Mouse (Mus musculus): ENCODE data around the gene Hoxd10. TPM values are rescaled to one million over a fixed set of nuclear protein-coding genes. Genes with fewer than 3 reads are reported as not detected.

The Hoxd10 gene
- polyA plus RNA-seq, 1 experiment = not detected

DNA sequence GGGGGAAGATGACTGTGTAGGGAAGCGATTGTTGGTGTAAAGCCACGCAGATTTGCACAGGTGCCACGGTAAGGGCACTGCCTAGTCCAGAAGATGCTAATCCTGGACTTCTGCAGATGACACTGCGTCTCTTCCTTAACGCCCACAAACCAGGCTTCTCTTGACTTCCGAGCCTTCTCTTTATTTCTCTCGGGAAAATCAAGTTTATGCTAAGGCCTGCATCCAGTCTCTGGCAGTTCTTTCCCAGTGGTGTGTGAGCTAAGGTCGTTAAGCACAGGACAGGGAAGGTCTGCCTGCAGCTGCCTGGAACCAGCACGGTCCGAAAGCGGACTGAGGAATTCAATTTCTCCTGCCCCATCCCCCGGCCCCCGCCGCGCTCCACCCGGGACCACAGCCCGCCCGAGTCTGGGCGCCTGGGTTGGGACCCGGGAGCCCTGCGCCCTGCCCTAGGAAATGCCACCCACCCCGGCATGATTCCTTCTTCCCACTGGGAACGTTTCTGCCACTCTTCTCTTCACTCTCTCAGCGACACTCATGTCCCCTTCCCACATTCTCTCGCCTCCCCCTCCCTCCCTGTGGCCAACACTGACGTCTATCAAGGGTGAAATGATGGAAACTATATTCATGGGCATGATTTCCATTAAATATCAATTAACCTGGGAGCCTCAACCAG is 12.1 kb downstream of the Hoxd10 start:
- H3K4me1 ChIP-seq (ENCODE audit: control insufficient read depth, insufficient read depth, low read length) = 0 out of 2 replicates have a peak, but pooled peaks cover 3% of the 10 kb centered on the region
- TF ChIP-seq CTCF (IDR thresholded peaks at IDR 0.05; ENCODE audit: insufficient read depth, low read depth, low read length) = no peak
- no peak for TF ChIP-seq POLR2A (IDR thresholded peaks at IDR 0.05; ENCODE audit: insufficient read depth, low read depth, low read length)
- WGBS = 4% methylated on average over 26 of the region's 26 CpGs
- no peak overlapping the region for H3K4me3 ChIP-seq (ENCODE audit: insufficient read depth, low read depth, low read length)
- no peak overlapping the region for H3K27ac ChIP-seq (ENCODE audit: insufficient read depth, low read depth, low read length)

- Histone ChIP-seq H3K4me1 (ENCODE audit: control insufficient read depth, insufficient read depth, low read length) (0 out of 2 replicates have a peak, but pooled peaks cover 3% of the 10 kb centered on the region), H3K4me3 (ENCODE audit: insufficient read depth, low read depth, low read length) (peak within 1 kb of the TSS; percentile 13; the same call in 1 of the 2 replicates), H3K27ac (ENCODE audit: insufficient read depth, low read depth, low read length) (no peak within 1 kb of the TSS)
- WGBS = 2% methylated on average over 48 of the region's 52 CpGs
- TF ChIP-seq CTCF (IDR thresholded peaks at IDR 0.05; ENCODE audit: insufficient read depth, low read depth, low read length) (no peak), POLR2A (IDR thresholded peaks at IDR 0.05; ENCODE audit: insufficient read depth, low read depth, low read length) (no peak)
Observed at GRCm38 (mm10) chr2:74704393-74704998, 12.8 kb downstream of the Hoxd10 start, which contains the start of gene Hoxd8. Gene Hoxd8 (plus strand): TSS chr2:74704615.

GRCm38 (mm10) chr2:74704999-74705466 is 13.3 kb downstream of the Hoxd10 start:
- Histone ChIP-seq H3K4me3 (ENCODE audit: insufficient read depth, low read depth, low read length) (peak overlapping the region; percentile 13; the same call in 1 of the 2 replicates), H3K27ac (ENCODE audit: insufficient read depth, low read depth, low read length) (no peak overlapping the region), H3K4me1 (ENCODE audit: control insufficient read depth, insufficient read depth, low read length) (0 out of 2 replicates have a peak, but pooled peaks cover 3% of the 10 kb centered on the region)
- TF ChIP-seq CTCF (IDR thresholded peaks at IDR 0.05; ENCODE audit: insufficient read depth, low read depth, low read length) = no peak
- no peak for TF ChIP-seq POLR2A (IDR thresholded peaks at IDR 0.05; ENCODE audit: insufficient read depth, low read depth, low read length)
- WGBS = 5% methylated on average over 60 of the region's 66 CpGs

DNA sequence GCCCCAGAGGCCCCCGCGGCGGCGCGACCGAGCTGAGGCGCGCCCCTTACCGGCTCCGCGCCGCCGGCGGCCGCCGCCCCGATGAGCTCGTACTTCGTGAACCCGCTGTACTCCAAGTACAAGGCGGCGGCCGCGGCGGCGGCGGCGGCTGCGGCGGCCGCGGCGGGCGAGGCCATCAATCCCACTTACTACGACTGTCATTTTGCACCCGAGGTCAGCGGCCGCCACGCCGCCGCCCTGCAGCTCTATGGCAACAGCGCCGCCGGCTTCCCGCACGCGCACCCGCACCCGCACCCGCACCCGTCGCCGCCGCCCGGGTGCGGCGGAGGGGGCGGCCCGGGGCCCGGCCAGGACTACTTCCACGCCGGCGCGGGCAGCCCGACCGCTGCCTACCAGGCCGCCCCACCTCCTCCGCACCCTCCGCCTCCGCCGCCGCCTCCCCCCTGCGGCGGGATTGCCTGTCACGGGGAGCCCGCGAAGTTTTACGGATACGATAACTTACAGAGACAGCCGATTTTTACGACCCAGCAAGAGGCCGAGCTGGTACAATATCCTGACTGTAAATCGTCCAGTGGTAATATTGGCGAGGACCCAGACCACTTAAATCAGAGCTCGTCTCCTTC is 13.9 kb downstream of the Hoxd10 start:
- WGBS = under 1% methylated on average over 85 of the region's 85 CpGs
- TF ChIP-seq CTCF (IDR thresholded peaks at IDR 0.05; ENCODE audit: insufficient read depth, low read depth, low read length) = no peak
- no peak for TF ChIP-seq POLR2A (IDR thresholded peaks at IDR 0.05; ENCODE audit: insufficient read depth, low read depth, low read length)
- H3K4me3 ChIP-seq (ENCODE audit: insufficient read depth, low read depth, low read length) = peak overlapping the region; percentile 13; the same call in 1 of the 2 replicates
- H3K4me1 ChIP-seq (ENCODE audit: control insufficient read depth, insufficient read depth, low read length) = 0 out of 2 replicates have a peak, but pooled peaks cover 3% of the 10 kb centered on the region
- H3K27ac ChIP-seq (ENCODE audit: insufficient read depth, low read depth, low read length) = no peak overlapping the region

- TF ChIP-seq POLR2A (IDR thresholded peaks at IDR 0.05; ENCODE audit: insufficient read depth, low read depth, low read length) (no peak), CTCF (IDR thresholded peaks at IDR 0.05; ENCODE audit: insufficient read depth, low read depth, low read length) (no peak)
- Histone ChIP-seq H3K27ac (ENCODE audit: insufficient read depth, low read depth, low read length) (no peak overlapping the region), H3K4me1 (ENCODE audit: control insufficient read depth, insufficient read depth, low read length) (0 out of 2 replicates have a peak, but pooled peaks cover 3% of the 10 kb centered on the region), H3K4me3 (ENCODE audit: insufficient read depth, low read depth, low read length) (no peak overlapping the region)
- 4% methylated on average over 13 of the region's 13 CpGs for WGBS
Observed at GRCm38 (mm10) chr2:74706393-74706960, 14.8 kb downstream of the Hoxd10 start.

GRCm38 (mm10) chr2:74707599-74707998 is 15.9 kb downstream of the Hoxd10 start:
- Histone ChIP-seq H3K4me1 (ENCODE audit: control insufficient read depth, insufficient read depth, low read length) (peaks cover 10% of the 10 kb centered on the region; the same call in 1 of the 2 replicates), H3K27ac (ENCODE audit: insufficient read depth, low read depth, low read length) (no peak overlapping the region), H3K4me3 (ENCODE audit: insufficient read depth, low read depth, low read length) (no peak overlapping the region)
- TF ChIP-seq CTCF (IDR thresholded peaks at IDR 0.05; ENCODE audit: insufficient read depth, low read depth, low read length) (no peak), POLR2A (IDR thresholded peaks at IDR 0.05; ENCODE audit: insufficient read depth, low read depth, low read length) (no peak)
- WGBS = 14% methylated on average over 7 of the region's 7 CpGs

DNA sequence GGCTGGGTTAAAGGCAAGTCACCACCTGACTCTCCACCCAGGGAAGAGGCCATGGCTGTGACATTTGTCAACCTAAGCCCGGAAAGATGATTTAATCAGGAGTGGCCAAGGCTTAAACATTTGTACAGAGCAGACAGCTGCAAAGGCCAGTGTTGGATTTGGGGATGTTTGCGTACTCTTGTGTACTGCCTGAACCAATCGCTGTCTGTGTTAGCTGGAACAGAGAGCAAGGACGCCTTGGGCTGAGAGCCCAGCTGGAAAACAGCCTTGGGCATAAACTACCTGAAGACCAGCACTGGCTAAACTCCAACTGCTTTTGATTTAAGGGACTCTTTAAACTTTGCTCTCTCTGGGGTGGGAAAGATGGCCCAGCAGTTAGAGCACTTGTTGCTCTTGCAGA is 17.0 kb downstream of the Hoxd10 start:
- TF ChIP-seq CTCF (IDR thresholded peaks at IDR 0.05; ENCODE audit: insufficient read depth, low read depth, low read length) = no peak
- no peak for TF ChIP-seq POLR2A (IDR thresholded peaks at IDR 0.05; ENCODE audit: insufficient read depth, low read depth, low read length)
- no peak overlapping the region for H3K27ac ChIP-seq (ENCODE audit: insufficient read depth, low read depth, low read length)
- H3K4me1 ChIP-seq (ENCODE audit: control insufficient read depth, insufficient read depth, low read length) = peaks cover 10% of the 10 kb centered on the region; the same call in 1 of the 2 replicates
- WGBS = 8% methylated on average over 4 of the region's 4 CpGs
- no peak overlapping the region for H3K4me3 ChIP-seq (ENCODE audit: insufficient read depth, low read depth, low read length)

- WGBS = 5% methylated on average over 5 of the region's 5 CpGs
Observed at GRCm38 (mm10) chr2:74709465-74710419, 18.0 kb downstream of the Hoxd10 start.

More at GRCm38 (mm10) chr2:74709465-74710419, 18.0 kb downstream of the Hoxd10 start:
- Histone ChIP-seq H3K4me1 (ENCODE audit: control insufficient read depth, insufficient read depth, low read length) (peaks cover 10% of the 10 kb centered on the region; the same call in 1 of the 2 replicates), H3K4me3 (ENCODE audit: insufficient read depth, low read depth, low read length) (no peak overlapping the region), H3K27ac (ENCODE audit: insufficient read depth, low read depth, low read length) (no peak overlapping the region)
- TF ChIP-seq CTCF (IDR thresholded peaks at IDR 0.05; ENCODE audit: insufficient read depth, low read depth, low read length) (no peak), POLR2A (IDR thresholded peaks at IDR 0.05; ENCODE audit: insufficient read depth, low read depth, low read length) (no peak)
